7 mouse cellular contexts compared by ENCODE assay signal in the genomic region with DNA sequence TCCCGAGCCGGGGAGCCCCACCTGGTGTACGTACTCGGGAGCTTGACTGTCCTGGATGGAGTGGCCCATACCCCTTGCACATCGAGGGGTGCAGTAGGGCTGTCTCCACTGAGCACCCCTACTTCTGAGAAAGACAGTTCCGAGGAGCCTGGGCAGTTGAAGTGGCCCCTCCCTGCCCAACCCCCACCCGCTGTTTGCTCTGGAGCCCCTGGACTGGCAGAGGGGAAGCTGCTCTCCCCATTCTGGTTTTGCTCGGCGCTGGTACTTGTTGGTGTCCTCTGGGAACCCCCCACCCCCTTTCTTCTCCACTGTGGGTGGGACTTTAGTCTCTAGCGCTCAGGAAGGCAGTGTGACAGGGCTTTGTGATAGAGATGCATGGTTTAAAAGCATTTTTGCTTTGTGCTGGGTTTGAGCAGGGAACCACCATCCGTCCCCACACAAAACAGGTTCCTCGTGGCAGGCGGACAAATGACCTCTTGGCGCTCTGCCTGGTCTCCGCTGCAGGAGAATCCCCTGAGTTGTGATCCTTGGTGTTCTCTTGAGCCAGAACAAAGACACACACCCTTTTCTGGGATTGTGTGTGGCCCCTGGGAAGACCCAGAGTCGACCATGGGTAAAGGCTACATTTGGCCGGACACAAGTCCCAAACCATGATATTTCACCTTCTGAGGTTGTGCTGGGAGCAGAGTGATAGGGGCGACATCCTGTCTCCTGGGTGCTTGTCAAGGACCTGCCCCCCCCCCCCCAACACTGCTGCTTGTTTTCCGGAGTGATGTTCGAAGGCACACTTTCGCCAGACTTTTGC. TPM values are rescaled to one million over a fixed set of nuclear protein-coding genes. Genes with fewer than 3 reads are reported as not detected.
DNase-seq lines count a peak whose midpoint lies in the region; ATAC-seq and TF ChIP-seq lines count a peak whose summit lies in the region.

No protein-coding gene starts in this region.

- H3K4me2 ChIP-seq in lung, postnatal 0 days (replicated peaks; ENCODE audit: low read depth, low read length) = peak overlapping the region; percentile 85
- H3K4me2 ChIP-seq in embryonic facial prominence, embryonic 15.5 days (replicated peaks) = peak overlapping the region; percentile 80
- H3K4me2 ChIP-seq in midbrain, embryonic 16.5 days (ENCODE audit: low read length) = peak overlapping the region; percentile 55

- 2% methylated on average over 21 of the region's 21 CpGs for WGBS in lung, postnatal 0 days
- 2% methylated on average over 21 of the region's 21 CpGs for WGBS in embryonic facial prominence, embryonic 15.5 days
- 2% methylated on average over 21 of the region's 21 CpGs for WGBS in midbrain, embryonic 16.5 days

- no peaks in the 10 kb centered on the region for H3K36me3 ChIP-seq in lung, postnatal 0 days (ENCODE audit: insufficient read depth, low read length)
- H3K36me3 ChIP-seq in embryonic facial prominence, embryonic 15.5 days = no peaks in the 10 kb centered on the region
- H3K36me3 ChIP-seq in midbrain, embryonic 16.5 days (ENCODE audit: control insufficient read depth, insufficient read depth, low read length) = no peaks in the 10 kb centered on the region

- H3K4me1 ChIP-seq in lung, postnatal 0 days (ENCODE audit: insufficient read depth, low read depth, low read length) = peaks cover 3% of the 10 kb centered on the region; the same call in 1 of the 2 replicates
- H3K4me1 ChIP-seq in embryonic facial prominence, embryonic 15.5 days = peaks cover 21% of the 10 kb centered on the region
- peaks cover 41% of the 10 kb centered on the region for H3K4me1 ChIP-seq in midbrain, embryonic 16.5 days (ENCODE audit: control insufficient read depth, insufficient read depth, low read length)

- no peak for TF ChIP-seq EP300 in lung, postnatal 0 days (IDR thresholded peaks at IDR 0.05)

- H3K27ac ChIP-seq in lung, postnatal 0 days (ENCODE audit: low read length) = no peak overlapping the region
- H3K27ac ChIP-seq in embryonic facial prominence, embryonic 15.5 days (replicated peaks) = 0 out of 2 replicates have a peak overlapping the region, but pooled peaks have one; percentile 4
- peak overlapping the region; percentile 85 for H3K27ac ChIP-seq in midbrain, embryonic 16.5 days (ENCODE audit: low read length)

- peak; percentile 11 for DNase-seq in lung, postnatal 0 days (ENCODE audit: low spot score)
- no peak for DNase-seq in lung, postnatal 14 days
- DNase-seq in thymus, adult 18-20 months = no peak
- DNase-seq in layer of hippocampus, postnatal 36 days = no peak

- H3K27me3 ChIP-seq in lung, postnatal 0 days (replicated peaks; ENCODE audit: insufficient read depth, low read length) = no peaks in the 10 kb centered on the region
- H3K27me3 ChIP-seq in embryonic facial prominence, embryonic 15.5 days = no peaks in the 10 kb centered on the region
- H3K27me3 ChIP-seq in midbrain, embryonic 16.5 days (ENCODE audit: control insufficient read depth, insufficient read depth, low read depth, low read length) = no peaks in the 10 kb centered on the region

- 0 out of 2 replicates have a peak overlapping the region, but pooled peaks have one; percentile 23 for H3K9ac ChIP-seq in lung, postnatal 0 days (replicated peaks; ENCODE audit: low read depth)
- H3K9ac ChIP-seq in embryonic facial prominence, embryonic 15.5 days = peak overlapping the region; percentile 46; the same call in 1 of the 2 replicates
- H3K9ac ChIP-seq in midbrain, embryonic 16.5 days (ENCODE audit: low read depth, low read length) = peak overlapping the region; percentile 86

- ATAC-seq in lung, postnatal 0 days = peak; percentile 21; the same call in 1 of the 2 replicates
- ATAC-seq in embryonic facial prominence, embryonic 15.5 days (ENCODE audit: insufficient number of reproducible peaks, low FRiP score, low TSS enrichment, low read depth) = peak; percentile 56; the same call in 1 of the 2 replicates
- ATAC-seq in inflammation-experienced regulatory T-cells, adult 6 months = peak; percentile 22
- peak; percentile 74 for ATAC-seq in midbrain, embryonic 16.5 days

- H3K4me3 ChIP-seq in lung, postnatal 0 days (ENCODE audit: low read depth, low read length) = peak overlapping the region; percentile 42
- H3K4me3 ChIP-seq in embryonic facial prominence, embryonic 15.5 days (replicated peaks) = peak overlapping the region; percentile 63
- H3K4me3 ChIP-seq in midbrain, embryonic 16.5 days (ENCODE audit: low read depth, low read length) = peak overlapping the region; percentile 73

- TF ChIP-seq CTCF in lung, postnatal 0 days (IDR thresholded peaks at IDR 0.05) = no peak

- no peaks in the 10 kb centered on the region for H3K9me3 ChIP-seq in lung, postnatal 0 days (ENCODE audit: low read length)
- H3K9me3 ChIP-seq in embryonic facial prominence, embryonic 15.5 days (replicated peaks) = no peaks in the 10 kb centered on the region
- no peaks in the 10 kb centered on the region for H3K9me3 ChIP-seq in midbrain, embryonic 16.5 days (replicated peaks; ENCODE audit: control insufficient read depth, low read length, poor library complexity, severe bottlenecking)

RNA-seq across cellular contexts. Expression of a gene that starts 0.8 kb away (rescaled TPM):
- polyA plus RNA-seq in lung, postnatal 0 days (2015; fragmentation: Nextera tagmentation; extraction: Ambion mirVana) = 0.54 and 0.67 TPM in 2 replicates
- polyA plus RNA-seq in embryonic facial prominence, embryonic 15.5 days (2015; fragmentation: Nextera tagmentation; extraction: Ambion mirVana) = 1.6 and 1.7 TPM in 2 replicates
- polyA plus RNA-seq in inflammation-experienced regulatory T-cells, adult 6 months (2017; shearing (Covaris generic)) = under 1 TPM; 0.47 to 0.67 (median 0.64) TPM
- polyA plus RNA-seq in midbrain, embryonic 16.5 days (2015; fragmentation: Nextera tagmentation; extraction: Ambion mirVana) = 16.3 and 16.7 TPM in 2 replicates
- 100 to 1,000 TPM; 118 to 119 TPM for total RNA-seq in layer of hippocampus, postnatal 36 days (2021)

Comparison
In these comparisons a context has a peak if more than half of its experiments do, and no peak if none do; other contexts are left out.
1. ATAC-seq: peak in every context shown above with its lines; median percentile 74 in midbrain, embryonic 16.5 days; 56 in embryonic facial prominence, embryonic 15.5 days; 22 in inflammation-experienced regulatory T-cells, adult 6 months; 21 in lung, postnatal 0 days.
2. H3K9ac ChIP-seq: peak in every context shown above with its lines; median percentile 86 in midbrain, embryonic 16.5 days; 46 in embryonic facial prominence, embryonic 15.5 days; 23 in lung, postnatal 0 days.